29 mouse cellular contexts compared by ENCODE assay signal in genomic region chr10:22001621-22002020, GRCm38 (mm10).
A peak's percentile ranks its signal among the peaks of the same experiment; 100 is the strongest.
DNase-seq lines count a peak whose midpoint lies in the region; ATAC-seq and TF ChIP-seq lines count a peak whose summit lies in the region.
"Had no signal": no experiment of that assay in that cellular context is flagged by ENCODE, and none has a peak within 500 bp of the region (broad histone marks: within the 10 kb centered on the region; RNA-seq: fewer than 3 reads in every experiment).

No protein-coding gene starts in this region.

- no peaks in the 10 kb centered on the region for H3K27me3 ChIP-seq in intestine, embryonic 14.5 days (replicated peaks; ENCODE audit: control insufficient read depth, insufficient read depth, low read length)
- no peaks in the 10 kb centered on the region for H3K27me3 ChIP-seq in intestine, embryonic 15.5 days (replicated peaks)
- no peaks in the 10 kb centered on the region for H3K27me3 ChIP-seq in midbrain, embryonic 13.5 days
- H3K27me3 ChIP-seq: embryonic facial prominence, embryonic 13.5 days; forebrain, embryonic 15.5 days; hindbrain, embryonic 15.5 days; limb, embryonic 12.5 days; liver, embryonic 13.5 days; lung, embryonic 15.5 days had no signal

- DNase-seq in intestine, embryonic 14.5 days (ENCODE audit: low spot score) = peak; percentile 32
- peak; percentile 43 to 78 for DNase-seq in lung, adult 18-20 months
- DNase-seq in lung, adult 2 months = no peak
- peak; percentile 45 for DNase-seq in urinary bladder, postnatal 14 days (ENCODE audit: low spot score)
- no peak for DNase-seq in urinary bladder, adult 18-20 months (ENCODE audit: low spot score in 2 of 2)
- DNase-seq: adrenal gland, postnatal 25 days; cerebellum, adult 18-20 months; cerebellum, postnatal 10 days; heart, postnatal 14 days; kidney, adult 9 months; kidney, postnatal 10 days; layer of hippocampus, adult 9-11 months; liver, embryonic 13.5 days; retina, postnatal 1 day; right cerebral cortex, postnatal 14 days; thymus, postnatal 14 days had no signal

- no peak overlapping the region for H3K4me2 ChIP-seq in intestine, embryonic 14.5 days (ENCODE audit: low read length)
- H3K4me2 ChIP-seq in intestine, embryonic 15.5 days (replicated peaks) = no peak overlapping the region
- H3K4me2 ChIP-seq in midbrain, embryonic 13.5 days (replicated peaks) = no peak overlapping the region
- H3K4me2 ChIP-seq: embryonic facial prominence, embryonic 13.5 days; forebrain, embryonic 15.5 days; hindbrain, embryonic 15.5 days; limb, embryonic 12.5 days; liver, embryonic 13.5 days; lung, embryonic 15.5 days; midbrain, embryonic 11.5 days had no signal

- peaks cover 22% of the 10 kb centered on the region for H3K36me3 ChIP-seq in intestine, embryonic 14.5 days (ENCODE audit: control insufficient read depth, insufficient read depth, low read length)
- no peaks in the 10 kb centered on the region for H3K36me3 ChIP-seq in intestine, embryonic 15.5 days
- peaks cover 22% of the 10 kb centered on the region for H3K36me3 ChIP-seq in midbrain, embryonic 13.5 days
- H3K36me3 ChIP-seq: hindbrain, embryonic 10.5 days had no signal

- no peak for ATAC-seq in intestine, embryonic 14.5 days (replicated peaks; ENCODE audit: low FRiP score, low TSS enrichment, low read depth)
- ATAC-seq in intestine, embryonic 15.5 days = no peak
- no peak for ATAC-seq in midbrain, embryonic 13.5 days
- ATAC-seq: CD4-positive, CD25-positive, alpha-beta regulatory T cell, adult 4 months; forebrain, embryonic 15.5 days; inflammation-experienced regulatory T-cells, adult 6 months had no signal

- H3K9ac ChIP-seq in intestine, embryonic 14.5 days (ENCODE audit: low read length) = no peak overlapping the region
- no peak overlapping the region for H3K9ac ChIP-seq in intestine, embryonic 15.5 days
- no peak overlapping the region for H3K9ac ChIP-seq in midbrain, embryonic 13.5 days (replicated peaks)
- H3K9ac ChIP-seq: embryonic facial prominence, embryonic 13.5 days; forebrain, embryonic 15.5 days; hindbrain, embryonic 15.5 days; limb, embryonic 12.5 days; liver, embryonic 13.5 days; lung, embryonic 15.5 days had no signal

- TF ChIP-seq POLR2A in lung, adult 2 months (IDR thresholded peaks at IDR 0.05; ENCODE audit: borderline replicate concordance, extremely low read depth, low read depth, low read length) = no peak

- no peak overlapping the region for H3K4me3 ChIP-seq in intestine, embryonic 14.5 days (ENCODE audit: low read depth, low read length)
- no peak overlapping the region for H3K4me3 ChIP-seq in intestine, embryonic 15.5 days (replicated peaks)
- H3K4me3 ChIP-seq in lung, adult 2 months (replicated peaks; ENCODE audit: extremely low read depth, low read depth, low read length) = no peak overlapping the region
- H3K4me3 ChIP-seq in midbrain, embryonic 13.5 days (replicated peaks) = no peak overlapping the region
- H3K4me3 ChIP-seq: embryonic facial prominence, embryonic 13.5 days; forebrain, embryonic 10.5 days; forebrain, embryonic 15.5 days; hindbrain, embryonic 10.5 days; hindbrain, embryonic 15.5 days; limb, embryonic 12.5 days; liver, embryonic 13.5 days; lung, embryonic 15.5 days; myocyte had no signal

- no peak for TF ChIP-seq CTCF in lung, adult 2 months (IDR thresholded peaks at IDR 0.05; ENCODE audit: insufficient read depth, low read length)

- H3K9me3 ChIP-seq in intestine, embryonic 14.5 days (ENCODE audit: control insufficient read depth, low read length) = no peaks in the 10 kb centered on the region
- no peaks in the 10 kb centered on the region for H3K9me3 ChIP-seq in intestine, embryonic 15.5 days
- H3K9me3 ChIP-seq in midbrain, embryonic 13.5 days = no peaks in the 10 kb centered on the region
- H3K9me3 ChIP-seq: embryonic facial prominence, embryonic 13.5 days; forebrain, embryonic 10.5 days; forebrain, embryonic 15.5 days; hindbrain, embryonic 10.5 days; hindbrain, embryonic 15.5 days; liver, embryonic 13.5 days; lung, embryonic 15.5 days had no signal

- H3K4me1 ChIP-seq in intestine, embryonic 14.5 days (replicated peaks; ENCODE audit: control insufficient read depth, insufficient read depth, low read length) = 0 out of 2 replicates have a peak, but pooled peaks cover 2% of the 10 kb centered on the region
- H3K4me1 ChIP-seq in intestine, embryonic 15.5 days (replicated peaks) = no peaks in the 10 kb centered on the region
- H3K4me1 ChIP-seq in lung, adult 2 months (ENCODE audit: control insufficient read depth, insufficient read depth, low read length) = no peaks in the 10 kb centered on the region
- 0 out of 2 replicates have a peak, but pooled peaks cover 10% of the 10 kb centered on the region for H3K4me1 ChIP-seq in midbrain, embryonic 13.5 days (replicated peaks)
- H3K4me1 ChIP-seq: forebrain, embryonic 15.5 days; hindbrain, embryonic 15.5 days; liver, embryonic 13.5 days; lung, embryonic 15.5 days had no signal

- no peak overlapping the region for H3K27ac ChIP-seq in intestine, embryonic 14.5 days (ENCODE audit: low read depth)
- no peak overlapping the region for H3K27ac ChIP-seq in intestine, embryonic 15.5 days
- H3K27ac ChIP-seq in midbrain, embryonic 13.5 days = no peak overlapping the region
- H3K27ac ChIP-seq: embryonic facial prominence, embryonic 13.5 days; forebrain, embryonic 10.5 days; forebrain, embryonic 15.5 days; hindbrain, embryonic 10.5 days; hindbrain, embryonic 15.5 days; limb, embryonic 12.5 days; liver, embryonic 13.5 days; lung, embryonic 15.5 days had no signal

- WGBS in intestine, embryonic 14.5 days = 75% methylated on average over 4 of the region's 5 CpGs
- WGBS in intestine, embryonic 15.5 days = 74% methylated on average over 4 of the region's 5 CpGs
- 39% methylated on average over 1 of the region's 5 CpGs for WGBS in lung, adult 2 months
- WGBS in midbrain, embryonic 13.5 days = 76% methylated on average over 4 of the region's 5 CpGs

Comparison
In these comparisons a context has a peak if more than half of its experiments do, and no peak if none do; other contexts are left out.
1. DNase-seq: peak in intestine, embryonic 14.5 days (single experiment), lung, adult 18-20 months (2 of 2) and urinary bladder, postnatal 14 days (single experiment); none in lung, adult 2 months (single experiment) and urinary bladder, adult 18-20 months (0 of 2).